Mouse (Mus musculus) retina, postnatal 1 day (tissue): Measurements from ENCODE around the gene Nrgn.

ENCODE experiments used
- DNase-seq: peaks from one replicate; pipeline ENCODE4 v3.0.0-alpha.2; 2012

The Nrgn gene

DNA sequence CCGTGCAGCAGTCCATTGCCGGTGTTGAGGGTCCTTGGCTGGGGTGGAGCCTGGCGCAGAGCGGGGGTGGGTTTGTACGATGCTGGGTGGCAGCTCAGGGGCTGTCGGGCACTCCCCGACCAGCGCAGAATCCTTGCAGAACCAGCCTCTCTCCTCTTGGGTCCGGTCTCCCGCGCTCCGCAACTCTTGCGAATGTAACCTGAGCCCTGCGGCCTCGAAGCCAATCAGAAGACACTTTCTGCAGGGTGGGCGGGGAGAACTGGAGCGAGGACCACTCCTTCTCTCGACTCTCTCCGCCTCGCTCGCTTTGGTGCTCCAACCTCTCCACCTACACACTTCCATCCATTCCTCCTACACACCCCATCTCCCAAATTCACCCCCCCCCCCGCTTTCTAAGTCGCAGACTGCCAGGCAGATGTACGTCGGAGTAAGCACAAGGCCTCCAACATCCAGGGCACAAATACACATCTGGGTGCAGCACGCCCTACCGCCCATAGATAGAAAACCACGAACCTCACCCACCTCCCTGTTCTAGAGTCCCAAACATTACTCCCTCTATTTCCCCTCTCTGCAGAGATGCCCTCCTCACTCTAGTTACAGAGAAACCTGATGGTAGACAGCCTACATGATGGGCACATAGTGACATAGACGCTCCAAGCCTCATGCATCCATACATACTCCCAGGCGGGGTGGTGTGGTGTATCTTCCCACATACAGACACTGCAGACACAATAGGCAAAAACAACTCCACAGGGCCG lies at the start of gene Nrgn:
Gene Nrgn (minus strand): TSS at position 369 of the 758 bp plus-strand sequence.
- peak; percentile 93 for DNase-seq

DNA sequence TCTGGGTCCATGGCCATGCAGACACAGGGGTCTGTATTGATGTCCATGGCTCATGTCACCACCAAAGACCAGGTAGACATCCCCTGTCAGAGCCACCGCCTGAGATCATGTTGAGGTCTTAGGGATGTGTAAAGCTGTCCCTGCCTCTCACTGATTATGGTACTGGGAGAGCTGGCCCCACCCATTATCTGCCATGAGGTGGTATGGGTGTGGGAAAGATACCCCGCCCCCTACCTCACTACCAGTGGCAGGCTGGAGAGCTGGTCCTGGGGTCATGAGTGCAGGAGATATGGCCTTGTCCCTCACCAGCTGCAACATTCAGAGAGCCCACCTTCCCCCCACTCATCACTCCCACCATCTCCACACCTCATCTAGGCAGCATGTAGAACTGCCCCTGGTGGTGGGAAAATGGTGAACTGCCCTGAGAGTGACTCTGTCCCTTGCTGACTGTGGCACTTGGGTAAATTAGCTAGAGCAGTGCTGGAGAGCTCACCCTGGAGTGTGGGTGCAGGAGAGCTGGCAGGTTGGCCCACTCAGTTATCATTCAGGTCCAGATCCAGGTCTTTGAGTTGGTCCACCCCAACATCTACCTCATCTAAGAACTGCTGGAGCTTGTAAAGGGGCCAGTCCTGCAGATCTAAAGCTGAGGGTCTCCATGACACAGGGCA lies 48.0 kb upstream of the Nrgn start:
- no peak for DNase-seq

DNA sequence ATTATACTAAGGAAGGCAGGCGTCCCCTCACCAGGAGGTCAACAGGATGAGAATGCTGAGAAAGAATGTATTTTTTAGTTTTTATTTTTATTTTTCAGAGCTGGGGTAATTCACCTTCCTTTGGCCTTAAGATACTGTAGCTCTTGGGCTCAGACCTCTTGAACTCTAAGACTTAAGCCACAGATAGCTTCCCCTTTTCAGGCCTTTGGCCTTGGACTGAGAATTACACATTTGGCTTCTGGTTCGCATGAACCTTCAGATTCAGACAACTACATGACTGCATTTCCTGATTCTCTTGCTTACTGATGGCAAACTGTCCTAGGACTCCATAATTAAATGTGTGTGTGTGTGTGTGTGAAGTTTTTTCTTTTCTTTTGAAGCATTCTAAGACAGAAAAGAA lies 45.9 kb upstream of the Nrgn start:
- no peak for DNase-seq

DNA sequence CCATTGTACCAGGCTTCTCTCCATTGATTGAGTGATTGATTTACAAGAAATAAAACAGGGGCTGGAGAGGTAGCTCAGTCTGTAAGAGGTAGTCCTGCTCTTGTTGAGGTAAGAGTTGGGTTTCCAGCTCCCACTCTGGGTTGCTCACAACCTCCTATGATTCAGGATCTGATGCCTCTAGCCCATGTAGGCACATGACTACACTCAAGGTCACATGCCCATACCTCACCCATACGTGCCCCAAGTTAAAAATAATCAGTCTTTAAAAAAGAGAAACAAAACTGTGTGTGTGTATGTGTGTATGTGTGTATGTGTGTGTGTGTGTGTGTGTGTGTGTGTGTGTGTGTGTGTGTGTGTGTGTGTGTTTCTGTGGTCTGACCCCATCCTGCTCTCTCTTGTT lies 42.9 kb upstream of the Nrgn start:
- no peak for DNase-seq

DNA sequence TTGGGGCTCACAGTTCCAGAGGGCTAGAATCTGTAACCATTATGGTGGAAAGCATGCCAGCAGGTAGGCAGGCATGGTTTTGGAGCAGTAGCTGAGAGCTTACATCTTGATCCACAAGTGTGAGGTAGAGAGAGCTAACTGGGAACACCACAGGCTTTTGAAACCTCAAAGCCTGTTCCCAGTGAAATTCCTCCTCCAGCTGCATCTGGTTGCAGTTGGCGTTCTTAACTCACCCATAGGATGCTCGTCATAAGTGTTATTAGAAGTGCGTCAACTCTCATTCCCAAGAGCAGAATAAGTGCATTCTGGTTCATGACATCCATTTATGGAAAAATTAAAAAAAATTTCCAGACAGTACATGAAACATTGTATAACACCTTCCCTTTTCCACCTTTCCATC lies 41.0 kb upstream of the Nrgn start:
- DNase-seq, result no peak

DNA sequence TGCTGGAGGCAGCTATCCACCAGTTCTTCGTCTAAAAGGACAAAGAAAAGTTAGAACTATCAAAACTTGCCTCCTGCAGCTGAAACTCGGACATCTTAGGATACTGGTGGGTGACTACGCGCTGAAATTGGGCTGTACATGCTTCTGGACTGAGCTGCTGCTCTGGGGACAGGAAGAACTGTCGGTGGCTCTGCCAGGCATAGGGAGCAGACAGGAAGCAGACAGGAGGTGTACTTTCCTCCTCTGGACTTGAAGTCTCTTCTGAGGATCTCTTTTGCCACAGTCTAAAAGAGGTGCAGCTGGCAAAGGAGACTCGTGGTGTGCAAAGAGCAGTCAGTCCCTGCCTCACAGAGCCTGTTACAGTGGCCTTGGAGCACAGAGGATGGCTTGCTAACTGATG lies 39.9 kb upstream of the Nrgn start:
- no peak for DNase-seq

DNA sequence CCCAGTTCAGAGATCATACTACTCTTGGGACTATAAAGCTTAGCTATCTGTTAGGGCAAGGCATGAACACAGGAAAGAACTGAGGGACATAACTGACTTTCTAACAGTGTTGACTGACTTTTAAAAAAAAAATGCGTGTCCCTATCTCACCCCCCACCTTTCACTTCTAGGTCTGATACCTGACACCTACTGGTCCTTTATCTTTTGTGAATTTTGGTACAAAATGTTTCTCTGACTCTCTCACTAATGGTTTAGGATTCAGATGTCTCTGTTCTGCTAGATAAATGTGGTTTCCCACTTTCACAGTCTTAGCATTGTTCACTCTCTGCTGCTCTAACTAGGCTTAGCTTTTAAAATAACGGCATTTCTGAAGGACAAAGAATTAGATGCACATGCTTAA lies 39.3 kb upstream of the Nrgn start:
- DNase-seq, result no peak

DNA sequence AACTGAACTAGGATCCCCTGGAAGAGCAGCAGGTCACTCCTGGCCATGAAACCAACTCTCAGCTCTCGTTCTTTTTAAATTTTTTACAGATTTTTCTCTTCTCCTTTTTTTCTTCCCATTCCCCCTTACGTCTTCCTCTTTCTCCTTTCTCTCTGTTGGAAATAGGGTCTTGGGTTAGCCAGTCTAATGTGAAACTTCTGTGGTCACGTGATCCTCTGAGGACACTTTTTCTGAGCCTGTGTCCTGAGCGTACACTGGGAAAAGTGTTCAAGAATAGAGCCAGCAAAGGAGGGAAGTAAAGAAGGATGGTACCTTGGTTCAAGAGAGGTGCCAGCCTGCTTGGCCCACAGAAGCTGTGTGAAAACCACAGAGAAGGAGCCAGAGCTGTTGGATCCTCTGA lies 37.7 kb upstream of the Nrgn start:
- no peak for DNase-seq

DNA sequence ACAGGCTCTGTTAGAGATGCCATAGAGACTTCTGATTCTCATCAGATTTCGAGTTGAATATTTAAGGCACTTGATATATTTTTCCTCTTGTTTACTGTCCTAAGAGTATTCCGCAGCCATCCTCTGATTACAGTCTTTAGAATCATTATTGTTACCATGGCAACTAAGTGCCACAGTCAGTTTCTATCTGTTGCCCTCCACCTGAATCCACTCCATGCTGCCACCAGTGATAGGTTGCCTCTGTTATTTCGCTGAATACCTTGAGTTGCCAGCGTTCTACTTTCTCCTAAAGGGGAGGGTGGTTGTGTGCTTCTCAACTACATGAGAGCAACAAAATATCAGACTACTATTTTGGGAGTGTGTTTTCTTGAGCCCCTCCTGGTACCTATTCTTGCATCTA lies 34.0 kb upstream of the Nrgn start:
- no peak for DNase-seq

DNA sequence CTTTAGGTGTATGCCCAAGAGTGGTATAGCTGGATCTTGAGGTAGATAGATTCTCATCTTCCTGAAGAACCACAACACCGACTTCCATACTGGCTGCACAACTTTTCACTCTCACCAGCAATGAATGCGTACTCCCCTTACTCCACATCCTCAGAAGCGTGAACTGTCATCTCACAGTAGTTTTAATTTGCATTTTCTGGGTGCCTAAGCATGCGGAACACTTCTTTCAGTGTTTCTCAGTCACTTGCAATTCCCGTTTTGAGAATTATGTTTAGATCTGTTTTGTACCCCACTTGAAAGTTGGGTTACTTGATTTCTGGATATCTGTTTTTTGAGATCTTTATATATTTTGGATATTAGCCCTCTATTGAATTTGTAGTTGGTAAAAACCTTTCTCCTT lies 30.9 kb upstream of the Nrgn start:
- DNase-seq, result no peak

DNA sequence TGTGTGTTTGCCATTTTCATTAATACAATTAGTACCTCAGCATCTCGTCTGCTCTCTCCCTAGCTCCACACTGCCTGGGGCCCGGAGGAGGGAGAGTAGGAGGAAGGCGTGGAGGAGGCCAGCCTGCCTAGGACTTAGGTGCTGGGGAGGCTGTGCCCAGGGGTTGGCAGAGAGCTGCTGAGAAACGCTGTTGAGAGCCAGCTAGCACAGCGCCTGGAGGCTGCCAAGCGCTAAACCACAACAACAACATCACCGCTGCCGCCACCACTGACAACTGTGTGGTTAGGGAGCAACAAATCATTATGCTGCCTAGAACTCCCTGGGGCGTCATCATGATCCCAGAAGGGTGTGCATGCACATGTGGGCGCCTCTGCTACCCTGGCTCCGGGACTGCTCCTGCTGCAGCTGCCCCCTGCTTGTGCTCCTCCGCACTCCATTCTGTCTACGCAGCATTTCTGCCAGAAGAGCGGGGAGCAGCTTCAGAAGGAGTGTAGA lies 23.8 kb upstream of the Nrgn start:
- DNase-seq, result peak; percentile 49

DNA sequence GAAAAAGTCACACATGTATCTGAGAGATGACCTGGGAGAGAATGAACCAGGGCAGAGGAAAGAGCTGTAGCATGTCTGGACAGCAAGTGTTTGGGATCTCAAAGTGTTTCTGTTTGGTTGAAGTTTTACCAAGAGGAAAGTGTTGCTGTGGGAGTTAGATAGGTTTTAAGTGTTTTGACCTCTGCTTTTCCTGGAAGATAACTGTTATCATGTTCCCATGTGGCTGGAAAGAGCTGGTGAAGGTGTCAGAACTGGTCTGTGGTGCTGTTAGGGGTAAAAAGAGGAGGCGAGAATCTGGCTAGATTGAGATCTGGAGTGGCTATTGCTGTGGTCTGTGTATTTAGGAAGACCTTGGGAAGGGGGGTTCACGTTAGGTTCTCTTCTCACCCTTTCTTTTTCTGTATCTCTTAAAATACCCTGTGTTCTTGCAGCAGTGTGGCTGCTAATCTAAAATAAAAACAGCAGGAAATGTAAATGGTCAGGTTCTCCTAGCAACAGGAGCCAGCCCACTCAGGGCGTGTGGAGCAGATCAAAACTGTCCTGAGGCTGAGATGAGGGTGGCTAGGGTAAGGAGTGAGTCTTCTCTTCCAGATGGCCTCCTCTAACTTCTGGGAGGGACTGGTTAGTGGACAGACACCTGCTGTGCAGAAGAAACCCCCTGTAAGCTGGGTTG lies 19.6 kb upstream of the Nrgn start:
- DNase-seq, result no peak

DNA sequence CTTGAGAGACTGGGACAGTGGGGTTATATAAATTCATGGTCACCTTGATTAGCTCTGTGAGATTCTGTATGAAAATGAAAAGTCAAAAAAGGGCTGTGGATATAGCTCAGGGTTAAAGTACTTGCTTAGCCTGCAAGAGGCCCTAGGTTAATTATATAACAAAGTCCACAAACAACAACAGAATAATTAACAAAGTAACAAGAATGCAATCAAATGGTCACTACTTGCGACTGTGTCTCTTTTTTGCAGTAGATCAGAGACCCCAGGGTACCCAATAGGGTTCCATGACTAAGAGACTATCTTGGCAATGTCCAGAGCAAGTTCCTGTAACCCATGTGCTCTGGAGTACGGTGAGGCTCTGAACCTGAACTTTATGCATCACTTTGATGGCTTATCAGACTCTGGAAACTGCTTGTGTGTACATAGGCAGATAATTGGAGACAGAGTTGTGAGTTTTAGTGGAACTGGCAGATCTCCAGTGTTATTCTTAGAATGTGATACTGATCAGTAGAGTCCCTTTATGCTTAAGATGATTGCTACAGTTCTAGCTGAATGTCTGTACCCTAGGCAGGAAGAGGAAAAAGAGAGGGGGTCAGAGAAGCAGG lies 16.6 kb upstream of the Nrgn start:
- DNase-seq, result no peak

DNA sequence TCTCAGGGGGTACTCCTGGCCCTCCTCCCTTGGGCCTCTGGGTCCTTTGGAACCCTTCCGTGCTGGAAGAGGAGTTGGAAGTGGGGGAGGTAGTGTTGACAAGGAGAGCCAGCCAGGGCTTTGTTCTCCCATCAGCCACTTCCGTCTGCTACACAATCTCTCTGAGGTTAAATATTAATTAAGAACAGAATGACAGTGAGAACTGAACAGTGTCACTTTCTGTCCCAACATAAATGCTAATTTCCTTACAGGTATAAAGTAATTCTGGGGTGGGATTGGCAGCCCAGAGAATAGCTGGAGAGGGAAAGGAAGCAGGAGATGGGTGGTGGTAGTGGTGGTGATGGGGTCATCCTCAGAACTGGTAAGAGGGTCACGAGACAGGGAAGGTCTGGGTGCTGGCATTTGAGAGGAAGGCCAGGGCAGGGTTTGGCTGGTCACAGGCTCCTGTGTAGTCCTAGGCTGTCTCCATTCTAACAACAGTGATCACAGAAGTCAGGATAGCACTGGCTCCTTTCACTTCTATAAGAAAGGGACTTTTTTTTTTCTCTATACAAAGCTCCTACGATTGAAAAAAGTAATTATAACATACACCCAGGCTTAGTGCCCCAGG lies 16.0 kb upstream of the Nrgn start:
- no peak for DNase-seq

DNA sequence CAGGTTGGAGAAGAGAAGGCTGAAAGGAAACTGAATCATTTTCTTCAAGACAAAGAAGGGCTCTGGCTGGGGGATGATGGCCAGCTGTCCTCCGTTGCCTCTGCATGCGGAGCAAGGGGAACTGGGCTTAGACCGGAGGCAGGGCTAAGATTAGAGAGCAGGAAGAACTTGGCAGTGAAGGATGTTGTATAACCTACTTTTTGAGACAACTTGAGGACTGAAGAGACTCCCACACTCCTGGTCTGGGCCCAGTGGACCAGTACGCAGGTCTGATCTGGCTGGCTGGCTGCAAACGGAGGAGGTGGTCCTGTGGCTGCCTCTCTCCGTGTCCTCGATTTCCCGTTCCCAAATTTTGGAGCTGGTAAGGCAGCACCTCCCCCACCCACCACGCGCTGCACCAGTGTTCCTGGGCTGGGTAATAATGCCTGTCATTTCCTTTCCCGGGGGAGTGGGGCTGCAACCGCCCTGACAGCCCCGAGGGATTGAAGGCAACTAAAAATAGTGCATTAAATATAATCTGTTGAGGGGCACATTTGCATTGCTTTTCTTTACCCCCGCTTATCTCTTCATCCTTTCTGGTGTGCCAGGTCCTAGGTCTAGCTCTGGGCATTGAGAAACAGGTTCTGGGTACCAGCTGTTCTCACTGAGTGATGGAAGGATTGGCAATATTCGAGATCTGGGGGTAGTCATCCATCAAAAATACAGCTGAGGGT lies 15.3 kb upstream of the Nrgn start:
- DNase-seq, result no peak

DNA sequence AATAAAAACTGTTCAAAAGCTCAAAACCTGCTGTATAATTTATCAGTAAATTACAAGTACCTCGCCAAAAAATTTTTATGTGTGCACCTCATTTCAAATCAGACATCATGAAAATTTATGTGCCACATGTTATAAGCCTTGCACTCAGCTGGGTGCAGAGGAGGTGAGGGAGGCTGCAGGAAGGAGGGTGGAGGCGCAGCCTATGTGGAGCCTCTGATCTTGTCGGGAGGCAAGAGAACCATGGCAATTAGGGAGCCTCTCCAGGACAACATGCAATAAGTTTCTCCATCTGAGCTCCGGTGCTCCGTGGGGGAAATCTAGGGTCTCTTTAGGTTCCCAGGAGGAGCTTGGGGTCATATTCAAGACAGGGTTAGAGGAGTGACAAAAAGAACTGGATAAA lies 14.8 kb upstream of the Nrgn start:
- DNase-seq, result no peak

DNA sequence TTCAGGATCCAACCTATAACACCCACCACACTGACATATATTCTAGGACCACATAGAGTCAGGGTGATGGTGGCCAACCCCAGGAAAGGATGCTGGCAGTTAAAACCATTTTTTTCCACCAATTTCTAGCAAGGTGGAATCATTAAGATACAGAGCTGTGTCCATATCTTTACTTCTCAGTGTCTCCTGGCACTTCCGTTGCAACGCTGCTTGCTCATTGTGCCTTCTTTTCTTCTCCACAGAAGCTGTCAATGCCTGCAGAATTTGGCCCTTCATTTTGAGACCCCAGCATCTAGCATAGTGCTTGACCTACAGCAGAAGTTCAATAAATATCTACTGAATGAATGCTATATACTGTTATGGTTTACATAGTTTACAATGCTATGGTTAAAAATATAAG lies 14.3 kb upstream of the Nrgn start:
- no peak for DNase-seq

DNA sequence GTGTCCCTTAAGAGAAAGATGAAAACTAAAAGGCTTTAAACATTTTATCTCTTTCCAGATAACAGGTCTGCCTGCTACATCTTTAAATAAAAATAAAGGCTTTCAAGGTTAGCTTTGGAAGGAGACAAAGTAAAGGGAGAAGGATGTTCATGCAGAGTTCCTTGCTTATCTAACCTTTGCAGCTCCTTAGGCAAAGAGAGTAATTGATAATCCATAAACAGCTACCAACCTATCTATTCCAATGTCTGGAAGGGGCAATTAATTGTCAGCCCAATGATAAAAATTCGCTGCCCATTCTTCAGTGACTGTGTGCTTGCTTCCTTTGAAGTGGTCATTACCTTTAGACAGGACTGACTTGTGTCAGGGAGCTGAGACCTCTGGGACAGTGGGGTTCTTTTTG lies 11.1 kb upstream of the Nrgn start:
- no peak for DNase-seq

DNA sequence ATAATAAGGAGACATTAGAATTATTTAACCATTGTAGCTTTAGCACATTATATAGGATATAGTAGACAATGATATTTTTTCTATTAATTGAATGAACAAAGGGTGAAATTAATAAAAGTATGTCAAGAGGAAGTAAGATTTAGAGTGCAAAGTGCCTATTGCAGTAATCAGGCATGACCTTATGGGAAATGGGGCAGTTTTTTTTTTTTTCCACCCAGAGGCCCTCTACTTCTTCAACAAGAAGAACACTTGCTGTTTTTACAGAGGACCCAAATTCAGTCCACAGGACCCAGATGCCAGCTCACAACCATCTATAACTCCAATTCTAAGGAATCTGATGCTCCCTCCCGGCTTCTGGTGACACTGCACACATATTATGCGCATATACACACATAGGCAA lies 7.9 kb upstream of the Nrgn start:
- no peak for DNase-seq

DNA sequence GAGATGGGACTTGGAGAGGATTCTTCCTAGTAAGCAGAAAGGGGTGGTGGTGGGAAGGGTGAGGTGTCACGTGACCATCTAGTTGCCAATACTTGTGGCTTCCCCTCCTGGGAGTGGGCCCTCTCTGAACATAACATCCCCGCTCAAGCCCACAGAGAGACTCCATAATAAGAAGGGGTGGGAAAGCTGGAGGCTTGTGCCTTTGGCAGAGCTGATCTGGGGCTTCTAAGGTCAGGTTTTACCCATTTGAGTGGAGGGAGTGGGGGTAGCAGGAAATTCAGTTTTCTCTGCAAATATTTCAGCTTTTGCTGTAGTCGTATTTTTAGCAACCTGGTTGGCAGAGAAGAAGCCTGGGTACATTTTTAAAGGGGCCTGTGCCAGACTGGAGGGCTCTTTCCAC lies 3.7 kb upstream of the Nrgn start:
- no peak for DNase-seq

DNA sequence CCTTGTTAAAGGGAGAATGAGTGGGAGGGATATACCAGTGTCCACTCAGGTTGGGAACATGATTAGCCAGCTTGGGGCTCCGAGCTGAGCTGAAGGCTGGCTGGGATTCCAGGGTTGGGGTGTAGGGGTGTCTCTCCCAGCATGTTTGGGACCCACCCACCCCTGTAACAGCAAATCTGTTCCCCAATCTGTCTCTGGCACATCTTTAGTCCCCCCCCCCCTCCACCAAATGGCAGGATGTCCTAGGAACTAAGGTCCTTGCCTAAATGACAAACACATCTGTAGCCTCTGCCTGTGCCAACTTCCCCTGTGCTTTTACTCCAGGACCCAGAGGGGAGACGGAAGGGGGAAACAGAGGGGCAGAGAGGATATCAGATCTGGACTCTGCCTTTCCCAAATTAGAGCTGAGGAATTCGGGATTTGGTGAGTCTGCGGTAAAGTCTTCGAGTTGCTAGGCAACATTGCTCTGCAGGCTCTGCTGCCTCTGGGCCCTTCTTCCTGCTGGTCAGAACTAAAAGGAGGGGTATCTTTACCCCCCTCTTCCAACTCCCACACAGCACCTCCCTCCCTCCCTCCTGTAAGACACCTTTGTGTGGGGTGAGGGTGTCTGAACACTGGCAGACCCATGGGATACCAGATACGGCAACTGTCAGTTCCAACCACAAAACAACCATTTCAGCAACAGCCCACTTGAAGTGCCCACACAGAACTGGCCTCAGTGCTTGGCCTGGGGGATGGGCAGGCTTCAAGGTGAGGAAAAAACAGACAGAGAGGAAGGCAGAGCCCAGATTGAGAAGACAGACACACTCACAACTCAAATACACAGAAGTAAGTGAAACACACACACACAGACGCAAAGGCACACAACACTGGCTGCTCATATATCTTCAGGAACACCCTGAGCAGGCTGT lies 2.4 kb upstream of the Nrgn start, which contains the start of gene Siae:
Gene Siae (plus strand): TSS at position 861 of the 911 bp plus-strand sequence.
- no peak for DNase-seq
